Mouse (Mus musculus) heart, adult 2 months (tissue): ENCODE measurements around the gene Slc39a11.

Experiments used
- CTCF ChIP-seq: fragments of 200-600 bp; IDR thresholded peaks from 2 replicates; pipeline ENCODE4 v1.8.1; 2022; ENCODE audit warnings: antibody characterized with exemption, mild to moderate bottlenecking, moderate library complexity
- EP300 ChIP-seq: fragments of 200-500 bp; IDR thresholded peaks from 2 replicates; pipeline ENCODE4 v1.6.1; 2011; ENCODE audit warnings: low read depth, low read length, control low read depth; ENCODE audit not compliant: insufficient read depth
- POLR2A ChIP-seq: fragments of 200-500 bp; IDR thresholded peaks from 2 replicates; pipeline ENCODE4 v1.6.1; 2011; ENCODE audit warnings: mild to moderate bottlenecking, low read depth, low read length, control low read depth; ENCODE audit not compliant: insufficient read depth

- TF ChIP-seq CTCF (no peak), POLR2A (no peak), EP300 (no peak)
These were observed 286.1 kb downstream of the Slc39a11 start for GRCm38 (mm10) chr11:113363739-113364138.
